Mouse (Mus musculus) hindbrain, embryonic 13.5 days (tissue): Measurements from ENCODE around the gene Cdc42ep2. TPM values are rescaled to one million over a fixed set of nuclear protein-coding genes. Genes with fewer than 3 reads are reported as not detected.
A peak's percentile ranks its signal among the peaks of the same experiment; 100 is the strongest.

Experiments used
- ATAC-seq: fragments of 200-750 bp; cut with Nextera tagmentation; 2 replicates; pipeline ENCODE4 v1.8.0; 2017; ENCODE audit warnings: moderate TSS enrichment; ENCODE audit not compliant: low FRiP score
- H3K27ac ChIP-seq: fragments of 300-500 bp; sonication (generic); 2 replicates; pipeline ENCODE4 v1.5.1; 2015; ENCODE audit warnings: inconsistent platforms, mild to moderate bottlenecking, moderate library complexity
- H3K27me3 ChIP-seq: fragments of 300-500 bp; sonication (generic); 2 replicates; pipeline ENCODE4 v1.6.1; 2015; ENCODE audit warnings: mild to moderate bottlenecking, inconsistent platforms
- H3K36me3 ChIP-seq: fragments of 300-500 bp; sonication (generic); 2 replicates; pipeline ENCODE4 v1.6.1; 2015; ENCODE audit warnings: mild to moderate bottlenecking, inconsistent platforms
- H3K4me1 ChIP-seq: fragments of 300-500 bp; sonication (generic); replicated peaks from 2 replicates; pipeline ENCODE4 v1.6.1; 2015; ENCODE audit warnings: inconsistent platforms
- H3K4me2 ChIP-seq: fragments of 300-500 bp; sonication (generic); 2 replicates; pipeline ENCODE4 v1.6.1; 2015; ENCODE audit warnings: inconsistent platforms, mild to moderate bottlenecking, moderate library complexity
- H3K4me3 ChIP-seq: fragments of 300-500 bp; sonication (generic); 2 replicates; pipeline ENCODE4 v1.5.1; 2015; ENCODE audit warnings: mild to moderate bottlenecking, inconsistent platforms
- H3K9ac ChIP-seq: fragments of 300-500 bp; sonication (generic); 2 replicates; pipeline ENCODE4 v1.6.1; 2015; ENCODE audit warnings: mild to moderate bottlenecking, inconsistent platforms
- H3K9me3 ChIP-seq: fragments of 300-500 bp; sonication (generic); 2 replicates; pipeline ENCODE4 v1.6.1; 2016; ENCODE audit warnings: inconsistent platforms
- WGBS: fragments of 180-500 bp; shearing (Covaris S2); methylation state at CpG from one replicate; pipeline ENCODE4 v1.1.7; 2015; 5-methylcytosine and 5-hydroxymethylcytosine counted together
- polyA plus RNA-seq: library from polyadenylated mRNA; unstranded; fragments of >200 nt; fragmentation: Nextera tagmentation; extraction: Ambion mirVana; gene quantifications from 2 replicates; pipeline ENCODE4 v1.2.1, GENCODE M21; 2015

The Cdc42ep2 gene
- polyA plus RNA-seq, 1 experiment from 2014 or later = 11.5 TPM

DNA sequence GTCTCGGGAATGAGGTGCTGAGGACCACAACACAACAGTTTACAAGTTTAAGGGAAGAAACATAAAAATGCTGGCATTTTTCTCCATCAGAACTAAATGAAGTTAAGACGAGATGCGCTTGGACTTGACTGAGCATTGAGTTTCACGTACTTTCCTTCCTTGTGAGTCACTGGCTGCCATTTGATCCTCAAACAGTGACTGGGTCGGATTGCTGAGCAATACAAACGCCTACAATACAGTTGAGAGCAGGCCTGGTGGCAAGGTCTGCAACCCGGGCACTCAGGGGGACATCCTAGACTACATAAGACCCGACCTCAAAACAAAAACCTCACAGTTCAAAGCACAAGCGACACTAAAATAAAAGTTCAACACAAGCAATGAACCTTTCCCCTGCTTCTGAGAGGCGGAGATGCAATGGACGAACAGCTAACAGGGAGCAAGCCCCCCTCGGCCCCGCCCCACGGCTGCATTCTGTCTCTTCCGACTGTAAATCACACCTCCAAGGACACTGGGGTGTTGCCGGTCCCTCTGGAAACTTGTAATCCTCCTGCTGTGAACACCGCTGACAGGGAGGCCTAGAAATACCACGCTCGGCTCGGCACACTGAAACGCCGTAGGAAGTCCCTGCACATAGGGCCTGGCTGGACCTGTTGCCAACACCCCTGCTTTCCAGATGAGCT is 29.6 kb upstream of the Cdc42ep2 start:
- Histone ChIP-seq H3K27ac (no peak overlapping the region), H3K4me2 (no peak overlapping the region), H3K9me3 (no peaks in the 10 kb centered on the region), H3K4me3 (no peak overlapping the region), H3K9ac (no peak overlapping the region), H3K36me3 (peaks cover 65% of the 10 kb centered on the region), H3K27me3 (no peaks in the 10 kb centered on the region), H3K4me1 (no peaks in the 10 kb centered on the region)
- ATAC-seq = no peak
- WGBS = 89% methylated on average over 22 of the region's 22 CpGs

DNA sequence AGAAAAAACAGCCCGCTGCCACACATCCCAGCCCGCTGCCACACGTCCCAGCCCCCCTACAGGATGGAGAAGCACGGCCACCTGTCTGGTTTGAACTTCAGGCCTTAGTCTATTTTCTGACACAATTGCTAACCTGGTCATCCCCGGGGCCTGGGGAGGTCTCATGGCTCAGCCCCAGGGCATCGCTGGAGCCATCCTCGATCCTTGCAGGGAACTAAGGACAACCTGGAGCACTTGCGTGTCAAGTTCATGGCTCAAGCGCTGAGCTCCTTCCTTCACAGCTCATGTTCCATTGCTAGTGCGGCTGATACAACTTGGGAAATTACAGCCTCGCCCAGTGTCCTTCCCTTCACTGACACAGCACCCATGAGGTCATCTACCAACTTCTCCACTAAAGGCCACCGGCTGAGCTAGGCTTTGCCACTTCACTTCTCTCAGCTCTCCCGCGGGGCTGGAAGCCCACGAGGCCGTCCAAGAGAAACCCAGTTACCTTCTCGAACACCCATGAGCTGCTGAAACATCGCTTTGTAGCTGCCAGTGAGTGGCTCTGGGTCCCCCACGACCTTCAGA is 28.7 kb upstream of the Cdc42ep2 start:
- peaks cover 58% of the 10 kb centered on the region for H3K36me3 ChIP-seq
- WGBS = 94% methylated on average over 19 of the region's 19 CpGs
- H3K27ac ChIP-seq = no peak overlapping the region
- H3K9me3 ChIP-seq = no peaks in the 10 kb centered on the region
- H3K9ac ChIP-seq = no peak overlapping the region
- H3K4me3 ChIP-seq = no peak overlapping the region
- ATAC-seq = no peak
- no peak overlapping the region for H3K4me2 ChIP-seq
- H3K4me1 ChIP-seq = no peaks in the 10 kb centered on the region
- no peaks in the 10 kb centered on the region for H3K27me3 ChIP-seq

GRCm38 (mm10) chr19:5952071-5952691 is 27.6 kb upstream of the Cdc42ep2 start:
- H3K27ac ChIP-seq = no peak overlapping the region
- H3K36me3 ChIP-seq = peaks cover 61% of the 10 kb centered on the region
- no peaks in the 10 kb centered on the region for H3K4me1 ChIP-seq
- H3K27me3 ChIP-seq = no peaks in the 10 kb centered on the region
- H3K4me2 ChIP-seq = no peak overlapping the region
- no peak for ATAC-seq
- 88% methylated on average over 13 of the region's 13 CpGs for WGBS
- no peak overlapping the region for H3K4me3 ChIP-seq
- 0 out of 2 replicates have a peak overlapping the region, but pooled peaks have one; percentile 43 for H3K9ac ChIP-seq
- no peaks in the 10 kb centered on the region for H3K9me3 ChIP-seq

GRCm38 (mm10) chr19:5951631-5952030 is 27.0 kb upstream of the Cdc42ep2 start:
- Histone ChIP-seq H3K27ac (no peak overlapping the region), H3K4me2 (no peak overlapping the region), H3K27me3 (no peaks in the 10 kb centered on the region), H3K36me3 (peaks cover 61% of the 10 kb centered on the region), H3K9me3 (no peaks in the 10 kb centered on the region), H3K4me3 (no peak overlapping the region), H3K9ac (no peak overlapping the region), H3K4me1 (no peaks in the 10 kb centered on the region)
- no peak for ATAC-seq
- 93% methylated on average over 16 of the region's 16 CpGs for WGBS

- ATAC-seq = no peak
These were observed 25.6 kb upstream of the Cdc42ep2 start for GRCm38 (mm10) chr19:5950218-5950617.

DNA sequence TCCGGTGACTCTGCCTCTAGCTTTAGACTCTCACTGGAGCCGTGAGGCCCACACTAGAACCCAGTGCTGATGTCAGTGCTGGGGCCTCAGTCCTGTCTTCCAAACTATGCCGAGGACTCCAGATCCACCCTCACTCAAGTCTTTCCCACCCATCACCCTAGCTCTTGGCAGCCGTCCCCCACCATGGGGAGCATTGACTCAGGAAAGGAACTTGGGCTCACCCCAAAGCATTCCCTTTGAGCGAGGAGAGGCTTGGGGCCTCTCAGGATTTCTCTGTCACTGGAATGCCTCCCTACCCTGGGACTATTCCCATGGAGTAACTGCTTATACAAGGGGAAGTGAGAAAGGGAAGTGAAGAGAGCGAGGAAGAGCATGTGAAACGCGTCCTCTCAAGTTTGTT is 21.3 kb upstream of the Cdc42ep2 start:
- WGBS = 88% methylated on average over 8 of the region's 8 CpGs

More at GRCm38 (mm10) chr19:5950218-5950617, 25.6 kb upstream of the Cdc42ep2 start:
- H3K36me3 ChIP-seq = peaks cover 65% of the 10 kb centered on the region
- H3K4me3 ChIP-seq = no peak overlapping the region
- no peaks in the 10 kb centered on the region for H3K9me3 ChIP-seq
- H3K27me3 ChIP-seq = no peaks in the 10 kb centered on the region
- no peak overlapping the region for H3K4me2 ChIP-seq
- H3K27ac ChIP-seq = no peak overlapping the region
- H3K9ac ChIP-seq = no peak overlapping the region
- 95% methylated on average over 11 of the region's 11 CpGs for WGBS
- H3K4me1 ChIP-seq = no peaks in the 10 kb centered on the region

GRCm38 (mm10) chr19:5945027-5945426 is 20.4 kb upstream of the Cdc42ep2 start:
- ATAC-seq = no peak
- H3K4me3 ChIP-seq = no peak overlapping the region

More for the DNA sequence above, 21.3 kb upstream of the Cdc42ep2 start:
- Histone ChIP-seq H3K9me3 (no peaks in the 10 kb centered on the region), H3K27ac (no peak overlapping the region), H3K4me3 (no peak overlapping the region), H3K9ac (peak overlapping the region; percentile 43; the same call in 1 of the 2 replicates), H3K27me3 (no peaks in the 10 kb centered on the region), H3K36me3 (peaks cover 43% of the 10 kb centered on the region), H3K4me1 (0 out of 2 replicates have a peak, but pooled peaks cover 4% of the 10 kb centered on the region), H3K4me2 (no peak overlapping the region)
- ATAC-seq = no peak

DNA sequence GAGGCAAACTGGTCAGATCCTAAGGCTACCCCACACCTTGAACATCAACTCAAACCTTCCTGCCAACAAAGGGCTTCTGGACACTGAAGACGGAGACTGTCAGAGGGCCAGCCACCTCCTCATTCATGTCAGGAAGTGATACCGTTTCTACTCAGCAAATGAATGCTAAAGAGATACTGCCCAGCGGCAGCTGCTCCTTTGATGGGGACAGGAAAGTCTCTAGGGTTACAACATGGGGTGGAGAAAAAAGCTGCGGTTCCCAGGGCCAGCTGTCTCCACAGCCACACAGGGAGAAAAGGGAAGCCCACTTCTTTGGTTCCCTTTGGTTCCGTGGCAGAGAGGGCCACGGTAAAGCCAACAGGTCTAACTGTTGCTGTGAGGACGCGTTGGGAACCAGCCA is 19.5 kb upstream of the Cdc42ep2 start:
- H3K4me1 ChIP-seq = peaks cover 12% of the 10 kb centered on the region
- no peak overlapping the region for H3K4me2 ChIP-seq
- no peaks in the 10 kb centered on the region for H3K9me3 ChIP-seq
- no peak overlapping the region for H3K9ac ChIP-seq
- H3K27me3 ChIP-seq = no peaks in the 10 kb centered on the region
- peaks cover 28% of the 10 kb centered on the region for H3K36me3 ChIP-seq
- no peak overlapping the region for H3K27ac ChIP-seq
- no peak overlapping the region for H3K4me3 ChIP-seq
- no peak for ATAC-seq
- 73% methylated on average over 8 of the region's 8 CpGs for WGBS

More at GRCm38 (mm10) chr19:5945027-5945426, 20.4 kb upstream of the Cdc42ep2 start:
- no peak overlapping the region for H3K4me2 ChIP-seq
- 83% methylated on average over 7 of the region's 7 CpGs for WGBS
- no peaks in the 10 kb centered on the region for H3K27me3 ChIP-seq
- 0 out of 2 replicates have a peak overlapping the region, but pooled peaks have one; percentile 3 for H3K27ac ChIP-seq
- peaks cover 6% of the 10 kb centered on the region for H3K4me1 ChIP-seq
- H3K9ac ChIP-seq = no peak overlapping the region
- peaks cover 34% of the 10 kb centered on the region for H3K36me3 ChIP-seq
- H3K9me3 ChIP-seq = no peaks in the 10 kb centered on the region

DNA sequence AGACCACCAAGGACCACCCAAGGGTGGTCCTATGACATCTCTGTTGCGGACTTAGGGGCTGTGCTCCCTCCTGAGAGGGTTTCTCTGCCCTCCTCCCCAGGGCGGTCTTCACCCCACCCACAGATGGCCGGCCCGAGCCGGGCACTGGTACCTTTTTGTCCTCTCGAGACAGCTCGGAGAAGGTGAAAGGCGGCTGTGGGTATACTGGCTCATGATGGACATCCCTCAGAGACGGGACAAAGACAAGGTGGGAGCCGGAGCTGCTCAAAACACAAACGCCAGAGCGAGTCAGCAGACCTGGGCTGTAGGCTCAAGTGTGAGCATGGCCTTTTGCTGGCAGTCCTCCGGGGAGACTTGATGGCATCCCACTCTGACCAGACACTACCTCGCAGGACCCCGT is 18.8 kb upstream of the Cdc42ep2 start:
- Histone ChIP-seq H3K27me3 (no peaks in the 10 kb centered on the region), H3K27ac (no peak overlapping the region), H3K4me2 (no peak overlapping the region), H3K4me3 (no peak overlapping the region), H3K9me3 (no peaks in the 10 kb centered on the region), H3K9ac (no peak overlapping the region), H3K36me3 (peaks cover 26% of the 10 kb centered on the region), H3K4me1 (peaks cover 15% of the 10 kb centered on the region)
- 94% methylated on average over 15 of the region's 15 CpGs for WGBS
- ATAC-seq = no peak

- Histone ChIP-seq H3K9ac (0 out of 2 replicates have a peak overlapping the region, but pooled peaks have one; percentile 2), H3K4me2 (no peak overlapping the region), H3K9me3 (no peaks in the 10 kb centered on the region), H3K4me3 (no peak overlapping the region), H3K27ac (no peak overlapping the region), H3K36me3 (peaks cover 22% of the 10 kb centered on the region), H3K27me3 (no peaks in the 10 kb centered on the region), H3K4me1 (peaks cover 23% of the 10 kb centered on the region)
- ATAC-seq = no peak
- 95% methylated on average over 7 of the region's 7 CpGs for WGBS
These were observed 18.0 kb upstream of the Cdc42ep2 start for GRCm38 (mm10) chr19:5942581-5942980.

DNA sequence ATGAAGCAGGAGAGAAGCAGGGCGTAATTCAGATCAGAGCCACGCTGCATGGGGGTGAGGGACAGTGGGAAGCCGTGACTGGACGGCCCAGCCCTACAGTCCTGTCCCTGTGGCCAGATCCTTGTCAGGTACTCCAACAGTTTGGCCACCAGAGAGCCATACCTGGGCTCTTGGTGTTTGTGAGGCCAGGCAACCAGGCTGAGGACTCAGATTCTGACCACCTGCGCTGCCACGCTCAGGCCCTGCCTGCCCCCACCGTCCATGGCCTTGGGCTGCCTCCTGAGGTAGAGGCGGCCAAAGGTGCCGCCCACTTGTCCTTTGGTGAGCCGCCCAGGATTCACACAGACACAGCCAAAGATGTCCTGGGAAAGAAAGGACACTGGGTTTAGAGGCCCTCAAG is 16.0 kb upstream of the Cdc42ep2 start:
- Histone ChIP-seq H3K27me3 (no peaks in the 10 kb centered on the region), H3K4me3 (no peak overlapping the region), H3K27ac (peak overlapping the region; percentile 36; the same call in 1 of the 2 replicates), H3K9ac (no peak overlapping the region), H3K9me3 (no peaks in the 10 kb centered on the region), H3K36me3 (peaks cover 13% of the 10 kb centered on the region), H3K4me2 (no peak overlapping the region), H3K4me1 (peaks cover 30% of the 10 kb centered on the region)
- WGBS = 96% methylated on average over 10 of the region's 10 CpGs
- ATAC-seq = no peak

- no peak overlapping the region for H3K4me3 ChIP-seq
- H3K27me3 ChIP-seq = no peaks in the 10 kb centered on the region
- peaks cover 13% of the 10 kb centered on the region for H3K36me3 ChIP-seq
- H3K4me1 ChIP-seq = peaks cover 29% of the 10 kb centered on the region
- H3K4me2 ChIP-seq = no peak overlapping the region
- H3K27ac ChIP-seq = peak overlapping the region; percentile 80; the same call in 1 of the 2 replicates
- no peaks in the 10 kb centered on the region for H3K9me3 ChIP-seq
- WGBS = 54% methylated on average over 4 of the region's 4 CpGs
- ATAC-seq = no peak
- H3K9ac ChIP-seq = no peak overlapping the region
These were observed 15.6 kb upstream of the Cdc42ep2 start for GRCm38 (mm10) chr19:5940173-5940572.
